Mouse (Mus musculus): ENCODE data around the gene Myo9a. TPM values are rescaled to one million over a fixed set of nuclear protein-coding genes. Genes with fewer than 3 reads are reported as not detected.
"Not testable (repeated sequence)": the region's sequence is repeated elsewhere in the genome, so short reads cannot be mapped to it uniquely, and the experiment has no call there.

Gene Myo9a
- polyA plus RNA-seq, 1 experiment from 2014 or later, result 20.8 TPM

- ATAC-seq (ENCODE audit: low FRiP score, low read depth); H3K9ac ChIP-seq; H3K27me3 ChIP-seq (replicated peaks); H3K4me1 ChIP-seq; H3K36me3 ChIP-seq; H3K4me3 ChIP-seq; H3K27ac ChIP-seq; H3K9me3 ChIP-seq; H3K4me2 ChIP-seq (replicated peaks): not testable (repeated sequence)
- 94% methylated on average over 3 of the region's 3 CpGs for WGBS
These were observed 6.3 kb downstream of the Myo9a start for GRCm38 (mm10) chr9:59757016-59757415.

- no peak overlapping the region for H3K27ac ChIP-seq
- no peak for ATAC-seq (ENCODE audit: low FRiP score, low read depth)
- no peak overlapping the region for H3K9ac ChIP-seq
- no peak overlapping the region for H3K4me2 ChIP-seq (replicated peaks)
- H3K36me3 ChIP-seq, result no peaks in the 10 kb centered on the region
- H3K4me1 ChIP-seq, result no peaks in the 10 kb centered on the region
- 90% methylated on average over 3 of the region's 3 CpGs for WGBS
- H3K9me3 ChIP-seq, result no peaks in the 10 kb centered on the region
- H3K4me3 ChIP-seq, result no peak overlapping the region
- no peaks in the 10 kb centered on the region for H3K27me3 ChIP-seq (replicated peaks)
These were observed 9.8 kb downstream of the Myo9a start for GRCm38 (mm10) chr9:59760515-59760914.

- H3K9me3 ChIP-seq; H3K4me2 ChIP-seq (replicated peaks); H3K36me3 ChIP-seq; H3K4me1 ChIP-seq; ATAC-seq (ENCODE audit: low FRiP score, low read depth); H3K9ac ChIP-seq; H3K4me3 ChIP-seq; H3K27me3 ChIP-seq (replicated peaks); H3K27ac ChIP-seq: not testable (repeated sequence)
- 90% methylated on average over 12 of the region's 13 CpGs for WGBS
These were observed 16.3 kb downstream of the Myo9a start for GRCm38 (mm10) chr9:59766966-59767461.

- H3K27ac ChIP-seq; H3K9ac ChIP-seq; H3K27me3 ChIP-seq (replicated peaks); H3K4me2 ChIP-seq (replicated peaks); H3K9me3 ChIP-seq; ATAC-seq (ENCODE audit: low FRiP score, low read depth); H3K4me1 ChIP-seq; H3K4me3 ChIP-seq: not testable (repeated sequence)
- peaks cover 15% of the 10 kb centered on the region for H3K36me3 ChIP-seq
- WGBS, result 81% methylated on average over 3 of the region's 3 CpGs
These were observed 55.5 kb downstream of the Myo9a start for GRCm38 (mm10) chr9:59806046-59806774.

GRCm38 (mm10) chr9:59884551-59884950, 133.9 kb downstream of the Myo9a start:
- Histone ChIP-seq H3K4me2 (replicated peaks) (no peak overlapping the region), H3K9ac (no peak overlapping the region), H3K27me3 (replicated peaks) (no peaks in the 10 kb centered on the region), H3K9me3 (no peaks in the 10 kb centered on the region), H3K4me1 (no peaks in the 10 kb centered on the region), H3K4me3 (no peak overlapping the region), H3K36me3 (peaks cover 7% of the 10 kb centered on the region; the same call in 1 of the 2 replicates), H3K27ac (no peak overlapping the region)
- no peak for ATAC-seq (ENCODE audit: low FRiP score, low read depth)

GRCm38 (mm10) chr9:59903382-59903781, 152.7 kb downstream of the Myo9a start:
- no peak for ATAC-seq (ENCODE audit: low FRiP score, low read depth)
- no peak overlapping the region for H3K27ac ChIP-seq
- H3K27me3 ChIP-seq (replicated peaks), result no peaks in the 10 kb centered on the region
- no peak overlapping the region for H3K4me2 ChIP-seq (replicated peaks)
- H3K9me3 ChIP-seq, result no peaks in the 10 kb centered on the region
- no peak overlapping the region for H3K9ac ChIP-seq
- peaks cover 28% of the 10 kb centered on the region for H3K36me3 ChIP-seq
- H3K4me1 ChIP-seq, result no peaks in the 10 kb centered on the region
- 91% methylated on average over 1 of the region's 1 CpGs for WGBS
- H3K4me3 ChIP-seq, result no peak overlapping the region

- WGBS, result 93% methylated on average over 1 of the region's 1 CpGs
- Histone ChIP-seq H3K4me2 (replicated peaks) (no peak overlapping the region), H3K9ac (no peak overlapping the region), H3K27me3 (replicated peaks) (no peaks in the 10 kb centered on the region), H3K4me3 (no peak overlapping the region), H3K27ac (no peak overlapping the region), H3K9me3 (no peaks in the 10 kb centered on the region), H3K4me1 (no peaks in the 10 kb centered on the region), H3K36me3 (peaks cover 1% of the 10 kb centered on the region)
- ATAC-seq (ENCODE audit: low FRiP score, low read depth), result no peak
These were observed 164.1 kb downstream of the Myo9a start for GRCm38 (mm10) chr9:59914761-59915160.

- H3K27ac ChIP-seq, result no peak overlapping the region
- no peaks in the 10 kb centered on the region for H3K27me3 ChIP-seq (replicated peaks)
- H3K4me1 ChIP-seq, result no peaks in the 10 kb centered on the region
- H3K9ac ChIP-seq, result no peak overlapping the region
- no peak overlapping the region for H3K4me3 ChIP-seq
- no peaks in the 10 kb centered on the region for H3K9me3 ChIP-seq
- ATAC-seq (ENCODE audit: low FRiP score, low read depth), result no peak
- H3K36me3 ChIP-seq, result peaks cover 10% of the 10 kb centered on the region; the same call in 1 of the 2 replicates
- WGBS, result 77% methylated on average over 3 of the region's 3 CpGs
- H3K4me2 ChIP-seq (replicated peaks), result no peak overlapping the region
These were observed 179.6 kb downstream of the Myo9a start for GRCm38 (mm10) chr9:59930248-59930647.

GRCm38 (mm10) chr9:59935866-59936265, 185.2 kb downstream of the Myo9a start:
- not testable (repeated sequence) for H3K9me3 ChIP-seq; H3K4me3 ChIP-seq; H3K27ac ChIP-seq; ATAC-seq (ENCODE audit: low FRiP score, low read depth); H3K4me2 ChIP-seq (replicated peaks); H3K27me3 ChIP-seq (replicated peaks); H3K4me1 ChIP-seq; H3K36me3 ChIP-seq; H3K9ac ChIP-seq
- WGBS, result 87% methylated on average over 8 of the region's 8 CpGs

- Histone ChIP-seq H3K4me3 (no peak overlapping the region), H3K27ac (no peak overlapping the region), H3K9ac (no peak overlapping the region), H3K27me3 (replicated peaks) (no peaks in the 10 kb centered on the region), H3K4me1 (no peaks in the 10 kb centered on the region), H3K36me3 (no peaks in the 10 kb centered on the region), H3K4me2 (replicated peaks) (no peak overlapping the region), H3K9me3 (no peaks in the 10 kb centered on the region)
- no peak for ATAC-seq (ENCODE audit: low FRiP score, low read depth)
- WGBS, result 74% methylated on average over 8 of the region's 8 CpGs
These were observed 187.8 kb downstream of the Myo9a start for GRCm38 (mm10) chr9:59938529-59938928.

GRCm38 (mm10) chr9:59939691-59940090, 189.0 kb downstream of the Myo9a start:
- Histone ChIP-seq H3K27me3 (replicated peaks) (no peaks in the 10 kb centered on the region), H3K36me3 (no peaks in the 10 kb centered on the region), H3K4me1 (no peaks in the 10 kb centered on the region), H3K9me3 (no peaks in the 10 kb centered on the region), H3K4me2 (replicated peaks) (no peak overlapping the region), H3K9ac (no peak overlapping the region), H3K4me3 (no peak overlapping the region), H3K27ac (no peak overlapping the region)
- 70% methylated on average over 2 of the region's 2 CpGs for WGBS
- no peak for ATAC-seq (ENCODE audit: low FRiP score, low read depth)

GRCm38 (mm10) chr9:59940913-59941884, 190.5 kb downstream of the Myo9a start:
- H3K36me3 ChIP-seq, result no peaks in the 10 kb centered on the region
- no peak overlapping the region for H3K4me3 ChIP-seq
- WGBS, result 81% methylated on average over 12 of the region's 12 CpGs
- no peaks in the 10 kb centered on the region for H3K9me3 ChIP-seq
- no peaks in the 10 kb centered on the region for H3K4me1 ChIP-seq
- no peak overlapping the region for H3K9ac ChIP-seq
- no peak for ATAC-seq (ENCODE audit: low FRiP score, low read depth)
- no peak overlapping the region for H3K4me2 ChIP-seq (replicated peaks)
- no peaks in the 10 kb centered on the region for H3K27me3 ChIP-seq (replicated peaks)
- H3K27ac ChIP-seq, result no peak overlapping the region

Measured in neural tube, embryonic 12.5 days (tissue).